Mouse (Mus musculus): ENCODE results near the gene Morc2a. TPM values are rescaled to one million over a fixed set of nuclear protein-coding genes. Genes with fewer than 3 reads are reported as not detected.

Gene Morc2a
- polyA plus RNA-seq, 1 experiment from 2014 or later, result 5.9 TPM

DNA sequence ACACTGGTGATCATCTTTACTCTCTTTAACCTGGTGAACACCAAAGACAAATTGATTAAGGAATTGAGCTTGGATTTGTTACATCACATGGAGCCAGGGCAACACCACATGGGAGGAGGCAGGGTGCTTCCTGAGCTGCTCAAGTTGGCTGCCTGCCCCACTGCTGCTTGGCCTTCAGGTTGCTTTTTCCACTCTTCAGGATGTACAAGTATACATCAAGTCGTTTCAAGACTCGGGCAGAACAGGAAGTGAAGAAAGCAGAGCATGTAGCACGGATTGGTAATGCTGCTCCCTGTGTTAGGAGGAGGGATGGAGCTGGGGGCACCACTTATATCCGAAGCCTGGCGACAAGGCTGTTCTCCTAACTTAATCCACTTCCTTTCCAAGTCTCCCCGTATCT lies 28.2 kb downstream of the Morc2a start:
- Histone ChIP-seq H3K9ac (ENCODE audit: low read depth, low read length) (no peak overlapping the region), H3K4me1 (replicated peaks; ENCODE audit: control insufficient read depth, insufficient read depth, low read length) (no peaks in the 10 kb centered on the region), H3K4me2 (replicated peaks; ENCODE audit: low read depth) (no peak overlapping the region), H3K4me3 (ENCODE audit: low read depth, low read length) (no peak overlapping the region), H3K27me3 (replicated peaks; ENCODE audit: control insufficient read depth, insufficient read depth, low read length) (no peaks in the 10 kb centered on the region), H3K36me3 (ENCODE audit: control insufficient read depth, insufficient read depth) (peaks cover 82% of the 10 kb centered on the region), H3K9me3 (ENCODE audit: control insufficient read depth) (no peaks in the 10 kb centered on the region), H3K27ac (ENCODE audit: low read depth, low read length) (no peak overlapping the region)
- WGBS, result 67% methylated on average over 6 of the region's 6 CpGs
- ATAC-seq, result no peak
- TF ChIP-seq CTCF (IDR thresholded peaks at IDR 0.05; ENCODE audit: low read depth), result no peak

DNA sequence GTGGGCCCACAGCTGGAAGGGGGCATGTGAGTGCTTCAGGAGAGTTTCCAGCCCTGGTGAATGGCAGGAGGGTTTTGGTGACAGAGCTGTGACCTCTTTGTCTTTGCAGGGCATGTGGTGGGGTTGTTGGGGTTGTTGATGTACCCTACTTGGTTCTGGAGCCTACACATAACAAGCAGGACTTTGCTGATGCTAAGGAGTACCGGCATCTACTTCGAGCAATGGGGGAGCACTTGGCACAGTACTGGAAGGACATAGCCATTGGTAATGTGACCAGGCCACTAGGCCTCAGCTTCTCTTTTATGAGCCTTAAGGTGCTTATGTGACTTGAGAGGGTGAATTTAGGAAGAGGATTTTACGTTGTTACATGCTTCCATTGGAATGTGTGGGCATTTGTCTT lies 30.8 kb downstream of the Morc2a start:
- WGBS, result 96% methylated on average over 3 of the region's 3 CpGs
- Histone ChIP-seq H3K9me3 (ENCODE audit: control insufficient read depth) (no peaks in the 10 kb centered on the region), H3K36me3 (ENCODE audit: control insufficient read depth, insufficient read depth) (peaks cover 73% of the 10 kb centered on the region)

DNA sequence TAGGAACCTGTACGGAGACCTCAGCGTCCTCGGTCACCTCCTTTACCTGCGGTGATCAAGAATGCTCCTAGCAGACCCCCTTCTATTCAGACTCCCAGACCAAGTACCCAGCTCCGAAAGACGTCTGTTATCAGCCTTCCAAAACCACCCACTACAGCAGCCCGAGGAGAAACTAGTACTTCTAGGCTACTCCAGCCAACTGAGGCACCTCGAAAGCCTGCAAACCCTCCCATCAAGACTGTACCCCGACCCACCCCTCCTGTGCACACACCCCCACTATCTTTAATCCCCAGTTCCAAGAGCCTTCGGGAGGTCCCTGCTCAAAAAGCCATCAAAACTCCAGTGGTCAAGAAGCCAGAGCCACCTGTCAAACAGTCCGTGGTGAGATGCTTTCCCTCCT lies 34.7 kb downstream of the Morc2a start:
- Histone ChIP-seq H3K27ac (ENCODE audit: low read depth, low read length) (no peak overlapping the region), H3K4me1 (replicated peaks; ENCODE audit: control insufficient read depth, insufficient read depth, low read length) (no peaks in the 10 kb centered on the region), H3K4me2 (replicated peaks; ENCODE audit: low read depth) (no peak overlapping the region), H3K9me3 (ENCODE audit: control insufficient read depth) (no peaks in the 10 kb centered on the region), H3K36me3 (ENCODE audit: control insufficient read depth, insufficient read depth) (peaks cover 68% of the 10 kb centered on the region), H3K4me3 (ENCODE audit: low read depth, low read length) (no peak overlapping the region), H3K27me3 (replicated peaks; ENCODE audit: control insufficient read depth, insufficient read depth, low read length) (no peaks in the 10 kb centered on the region), H3K9ac (ENCODE audit: low read depth, low read length) (no peak overlapping the region)
- no peak for ATAC-seq
- TF ChIP-seq CTCF (IDR thresholded peaks at IDR 0.05; ENCODE audit: low read depth), result no peak
- WGBS, result 95% methylated on average over 11 of the region's 11 CpGs

More for the DNA sequence above, 30.8 kb downstream of the Morc2a start:
- no peak for TF ChIP-seq CTCF (IDR thresholded peaks at IDR 0.05; ENCODE audit: low read depth)
- no peaks in the 10 kb centered on the region for H3K4me1 ChIP-seq (replicated peaks; ENCODE audit: control insufficient read depth, insufficient read depth, low read length)
- no peak overlapping the region for H3K27ac ChIP-seq (ENCODE audit: low read depth, low read length)
- no peak for ATAC-seq
- H3K4me2 ChIP-seq (replicated peaks; ENCODE audit: low read depth), result no peak overlapping the region
- no peak overlapping the region for H3K4me3 ChIP-seq (ENCODE audit: low read depth, low read length)
- H3K27me3 ChIP-seq (replicated peaks; ENCODE audit: control insufficient read depth, insufficient read depth, low read length), result no peaks in the 10 kb centered on the region
- H3K9ac ChIP-seq (ENCODE audit: low read depth, low read length), result no peak overlapping the region

DNA sequence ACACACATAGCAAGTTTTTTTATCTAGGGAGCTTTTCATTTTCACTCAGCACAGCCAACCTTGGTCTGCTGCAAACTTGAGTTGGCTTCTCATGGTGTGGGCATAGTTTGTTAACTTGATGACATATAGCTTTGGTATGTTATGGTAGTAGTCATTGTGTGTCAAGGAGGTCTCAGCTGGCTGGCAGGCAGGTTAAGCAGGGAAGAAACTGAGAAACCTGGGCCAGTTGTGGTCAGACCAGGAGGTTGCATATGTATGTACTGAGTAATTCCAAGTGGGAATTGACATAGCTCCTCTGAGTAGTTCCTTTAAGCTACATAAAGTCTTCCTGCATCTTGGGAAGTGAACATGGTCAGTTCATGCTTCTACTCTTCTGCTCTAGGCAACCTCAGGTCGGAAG lies 35.2 kb downstream of the Morc2a start:
- Histone ChIP-seq H3K4me1 (replicated peaks; ENCODE audit: control insufficient read depth, insufficient read depth, low read length) (no peaks in the 10 kb centered on the region), H3K9ac (ENCODE audit: low read depth, low read length) (no peak overlapping the region), H3K27ac (ENCODE audit: low read depth, low read length) (no peak overlapping the region), H3K9me3 (ENCODE audit: control insufficient read depth) (no peaks in the 10 kb centered on the region), H3K4me2 (replicated peaks; ENCODE audit: low read depth) (no peak overlapping the region), H3K36me3 (ENCODE audit: control insufficient read depth, insufficient read depth) (peaks cover 69% of the 10 kb centered on the region), H3K4me3 (ENCODE audit: low read depth, low read length) (no peak overlapping the region), H3K27me3 (replicated peaks; ENCODE audit: control insufficient read depth, insufficient read depth, low read length) (no peaks in the 10 kb centered on the region)
- 90% methylated on average over 1 of the region's 1 CpGs for WGBS
- TF ChIP-seq CTCF (IDR thresholded peaks at IDR 0.05; ENCODE audit: low read depth), result no peak
- no peak for ATAC-seq

DNA sequence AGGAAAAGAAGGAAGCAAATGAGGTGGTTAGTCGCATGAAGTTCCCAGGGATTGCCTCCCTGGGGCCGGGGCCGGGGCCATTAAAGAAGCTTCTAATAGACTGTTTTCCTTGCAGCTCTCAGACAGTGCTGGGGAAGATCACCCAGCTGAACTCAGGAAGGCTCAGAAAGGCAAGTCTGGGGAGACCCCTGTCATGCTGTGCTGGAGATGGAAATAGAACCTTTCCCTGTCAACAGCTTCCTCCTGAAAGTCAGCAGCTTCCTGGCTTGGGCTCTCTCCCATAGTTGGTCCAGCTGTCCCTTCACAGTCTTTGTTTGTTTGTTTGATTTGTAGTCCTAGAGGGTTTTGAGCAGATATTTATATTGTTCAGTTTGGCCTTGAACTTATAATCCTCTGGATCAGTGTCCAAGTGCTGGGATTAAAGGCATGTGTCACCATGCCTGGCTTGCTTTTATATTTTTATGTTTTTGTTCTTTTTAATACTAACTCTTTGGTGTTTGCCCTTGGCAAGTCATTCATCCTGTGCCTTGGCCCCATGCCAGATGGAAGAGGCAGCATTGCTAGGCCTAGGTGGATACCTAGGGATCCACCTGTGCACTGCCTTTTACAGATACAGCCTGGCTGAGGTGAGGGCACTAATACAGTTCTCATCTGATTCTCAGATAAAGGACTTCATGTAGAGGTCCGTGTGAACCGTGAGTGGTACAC lies 35.9 kb downstream of the Morc2a start:
- Histone ChIP-seq H3K4me1 (replicated peaks; ENCODE audit: control insufficient read depth, insufficient read depth, low read length) (no peaks in the 10 kb centered on the region), H3K4me3 (ENCODE audit: low read depth, low read length) (no peak overlapping the region), H3K4me2 (replicated peaks; ENCODE audit: low read depth) (no peak overlapping the region), H3K27me3 (replicated peaks; ENCODE audit: control insufficient read depth, insufficient read depth, low read length) (no peaks in the 10 kb centered on the region), H3K9ac (ENCODE audit: low read depth, low read length) (no peak overlapping the region), H3K9me3 (ENCODE audit: control insufficient read depth) (no peaks in the 10 kb centered on the region), H3K36me3 (ENCODE audit: control insufficient read depth, insufficient read depth) (peaks cover 71% of the 10 kb centered on the region), H3K27ac (ENCODE audit: low read depth, low read length) (no peak overlapping the region)
- TF ChIP-seq CTCF (IDR thresholded peaks at IDR 0.05; ENCODE audit: low read depth), result no peak
- WGBS, result 85% methylated on average over 5 of the region's 5 CpGs
- no peak for ATAC-seq

DNA sequence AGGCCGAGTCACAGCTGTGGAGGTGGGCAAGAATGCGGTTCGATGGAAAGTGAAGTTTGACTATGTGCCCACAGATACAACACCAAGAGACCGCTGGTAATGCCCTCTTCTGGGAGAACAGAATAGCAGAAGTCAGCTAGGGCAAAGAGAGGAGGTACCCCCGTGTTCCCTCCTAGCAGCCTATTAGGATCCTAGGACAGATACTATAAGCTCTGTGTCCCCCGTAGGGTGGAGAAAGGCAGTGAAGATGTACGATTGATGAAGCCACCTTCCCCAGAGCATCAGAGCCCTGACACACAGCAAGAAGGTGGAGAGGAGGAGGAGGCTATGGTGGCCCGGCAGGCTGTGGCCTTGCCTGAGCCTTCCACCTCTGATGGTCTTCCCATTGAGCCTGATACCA lies 36.4 kb downstream of the Morc2a start:
- ATAC-seq, result no peak
- H3K9me3 ChIP-seq (ENCODE audit: control insufficient read depth), result no peaks in the 10 kb centered on the region
- 94% methylated on average over 8 of the region's 8 CpGs for WGBS
- no peak overlapping the region for H3K9ac ChIP-seq (ENCODE audit: low read depth, low read length)
- no peak overlapping the region for H3K4me3 ChIP-seq (ENCODE audit: low read depth, low read length)
- no peak for TF ChIP-seq CTCF (IDR thresholded peaks at IDR 0.05; ENCODE audit: low read depth)
- peaks cover 68% of the 10 kb centered on the region for H3K36me3 ChIP-seq (ENCODE audit: control insufficient read depth, insufficient read depth)
- no peak overlapping the region for H3K4me2 ChIP-seq (replicated peaks; ENCODE audit: low read depth)
- H3K27me3 ChIP-seq (replicated peaks; ENCODE audit: control insufficient read depth, insufficient read depth, low read length), result no peaks in the 10 kb centered on the region
- no peaks in the 10 kb centered on the region for H3K4me1 ChIP-seq (replicated peaks; ENCODE audit: control insufficient read depth, insufficient read depth, low read length)
- H3K27ac ChIP-seq (ENCODE audit: low read depth, low read length), result no peak overlapping the region
